8 mouse cellular contexts compared by ENCODE assay signal in genomic region chr13:22049737-22050440, GRCm38 (mm10). TPM values are rescaled to one million over a fixed set of nuclear protein-coding genes. Genes with fewer than 3 reads are reported as not detected.
A peak's percentile ranks its signal among the peaks of the same experiment; 100 is the strongest.
DNase-seq lines count a peak whose midpoint lies in the region; TF ChIP-seq lines count a peak whose summit lies in the region.

No protein-coding gene starts in this region.

- DNase-seq in gastrocnemius, adult 2 months, result no peak
- DNase-seq in gastrocnemius, postnatal 36 days, result no peak
- peak; percentile 75 for DNase-seq in CD4-positive, CD25-positive, alpha-beta regulatory T cell, adult 2 months (ENCODE audit: low read depth, low spot score)
- peak; percentile 83 for DNase-seq in embryo, embryonic 9.5 days (ENCODE audit: extremely low spot score)
- DNase-seq in induced T-regulatory cell, adult 2 months (ENCODE audit: low read depth), result peak; percentile 86
- peak; percentile 34 to 37 for DNase-seq in lung, postnatal 4 days
- peak; percentile 54 for DNase-seq in right cerebral cortex, postnatal 4 days
- no peak for DNase-seq in cerebellum, adult 9-11 months

- intact Hi-C loops in gastrocnemius, adult 2 months (cut with DNase I), result loop anchor here (5.0 kb wide), 1 partner anchor 1632 kb away; the partner anchor contains the start of genes Hist1h2ac and Hist1h2bc
- intact Hi-C loops in gastrocnemius, postnatal 36 days (cut with DNase I), result loop anchor here (10.0 kb wide), 1 partner anchor 1705 kb away; the partner anchor contains the start of genes Hist1h2ab, Hist1h3b and Hist1h4b

- no peak for TF ChIP-seq CTCF in gastrocnemius, adult 2 months (IDR thresholded peaks at IDR 0.05)

- H3K27ac ChIP-seq in gastrocnemius, adult 2 months, result no peak overlapping the region

- peak overlapping the region; percentile 71 for H3K4me3 ChIP-seq in gastrocnemius, adult 2 months

RNA-seq across cellular contexts. Expression of gene Hist1h2bj, which starts 6.9 kb away (rescaled TPM):
- total RNA-seq in gastrocnemius, adult 2 months (2021), result 1 to 10 TPM; 2.3 to 3.4 TPM
- 1 to 10 TPM; 7.6 to 8.9 TPM for total RNA-seq in gastrocnemius, postnatal 36 days (2021)

RNA-seq across cellular contexts. Expression of gene Hist1h2ag, which starts 7.1 kb away (rescaled TPM):
- 1 to 10 TPM; 1.1 to 2.3 TPM for total RNA-seq in gastrocnemius, adult 2 months (2021)
- 10 to 100 TPM in 1 of 2 experiments, 1 to 10 TPM in 1; 8.7 to 11.6 TPM for total RNA-seq in gastrocnemius, postnatal 36 days (2021)

RNA-seq across cellular contexts. Expression of gene Hist1h4i, which starts 8.7 kb away (rescaled TPM):
- total RNA-seq in gastrocnemius, adult 2 months (2021), result 10 to 100 TPM; 24.1 to 25.0 TPM
- 10 to 100 TPM; 28.7 to 30.9 TPM for total RNA-seq in gastrocnemius, postnatal 36 days (2021)

RNA-seq across cellular contexts. Expression of gene Hist1h2bk, which starts 14.2 kb away (rescaled TPM):
- total RNA-seq in gastrocnemius, adult 2 months (2021), result 1 to 10 TPM in 1 of 2 experiments, not detected in 1; 2.6 TPM
- 10 to 100 TPM; 10.8 to 26.5 TPM for total RNA-seq in gastrocnemius, postnatal 36 days (2021)

RNA-seq across cellular contexts. Expression of gene Hist1h2ah, which starts 14.5 kb away (rescaled TPM):
- 1 to 10 TPM in 1 of 2 experiments, not detected in 1; 3.7 TPM for total RNA-seq in gastrocnemius, adult 2 months (2021)
- total RNA-seq in gastrocnemius, postnatal 36 days (2021), result 10 to 100 TPM; 12.2 to 13.3 TPM

Comparison
In these comparisons a context has a peak if more than half of its experiments do, and no peak if none do; other contexts are left out.
1. DNase-seq: peak in CD4-positive, CD25-positive, alpha-beta regulatory T cell, adult 2 months (single experiment), embryo, embryonic 9.5 days (single experiment), induced T-regulatory cell, adult 2 months (single experiment), lung, postnatal 4 days (2 of 2) and right cerebral cortex, postnatal 4 days (single experiment); none in gastrocnemius, adult 2 months (single experiment), gastrocnemius, postnatal 36 days (0 of 2) and cerebellum, adult 9-11 months (single experiment).